Mouse (Mus musculus) heart, postnatal 0 days (tissue): Measurements from ENCODE around the gene Dyrk3.

Experiments used
- CTCF ChIP-seq: IDR thresholded peaks from 2 replicates; pipeline ENCODE4 v1.5.1; 2016; ENCODE audit warnings: antibody characterized with exemption, control low read depth, low read depth
- EP300 ChIP-seq: IDR thresholded peaks from 2 replicates; pipeline ENCODE4 v1.6.1; 2016; ENCODE audit warnings: antibody characterized with exemption, low read depth

DNA sequence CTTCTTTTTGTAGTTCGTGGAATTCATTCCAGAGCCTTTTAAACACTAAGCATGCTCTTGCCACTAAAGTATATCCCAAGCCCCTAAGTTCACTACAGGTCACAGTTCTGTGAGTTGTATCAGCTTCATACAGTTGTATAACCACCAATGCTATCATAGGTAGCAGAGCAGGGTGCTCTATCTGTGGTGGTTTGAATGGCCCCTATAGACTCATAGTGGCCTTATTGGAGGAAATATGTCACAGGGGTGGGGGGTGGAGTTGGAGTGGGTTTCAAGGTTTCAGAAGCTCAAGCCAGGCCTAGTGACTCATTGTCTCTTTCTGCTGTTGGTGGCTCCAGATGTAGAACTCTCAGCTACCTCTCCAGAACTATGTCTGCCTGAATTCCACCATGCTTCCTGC lies 4.3 kb upstream of the Dyrk3 start:
- no peak for TF ChIP-seq CTCF
- TF ChIP-seq EP300 = no peak
